Mouse (Mus musculus) embryonic facial prominence, embryonic 14.5 days (tissue): ENCODE results near the gene Mterf1b. TPM values are rescaled to one million over a fixed set of nuclear protein-coding genes. Genes with fewer than 3 reads are reported as not detected.
A peak's percentile ranks its signal among the peaks of the same experiment; 100 is the strongest.
"Not testable (repeated sequence)": the region's sequence is repeated elsewhere in the genome, so short reads cannot be mapped to it uniquely, and the experiment has no call there.

ENCODE experiments used
- ATAC-seq: fragments of 200-750 bp; cut with Nextera tagmentation; 2 replicates; pipeline ENCODE4 v1.8.0; 2017; ENCODE audit warnings: low read depth, moderate number of reproducible peaks, moderate TSS enrichment
- DNase-seq: peaks from one replicate; pipeline ENCODE4 v3.0.0-alpha.2; 2015; ENCODE audit warnings: low spot score
- H3K27ac ChIP-seq: fragments of 300-500 bp; sonication (generic); replicated peaks from 2 replicates; pipeline ENCODE4 v1.5.1; 2014; ENCODE audit warnings: low read depth, mild to moderate bottlenecking, low read length, moderate library complexity
- H3K27me3 ChIP-seq: fragments of 300-500 bp; sonication (generic); replicated peaks from 2 replicates; pipeline ENCODE4 v1.6.1; 2014; ENCODE audit warnings: low read length; ENCODE audit not compliant: control insufficient read depth, insufficient read depth
- H3K36me3 ChIP-seq: fragments of 300-500 bp; sonication (generic); 2 replicates; pipeline ENCODE4 v1.6.1; 2014; ENCODE audit warnings: low read length, mixed read lengths; ENCODE audit not compliant: control insufficient read depth, insufficient read depth
- H3K4me1 ChIP-seq: fragments of 300-500 bp; sonication (generic); 2 replicates; pipeline ENCODE4 v1.6.1; 2014; ENCODE audit warnings: antibody characterized with exemption, low read length; ENCODE audit not compliant: control insufficient read depth, insufficient read depth
- H3K4me2 ChIP-seq: fragments of 300-500 bp; sonication (generic); 2 replicates; pipeline ENCODE4 v1.6.1; 2014; ENCODE audit warnings: low read depth, mild to moderate bottlenecking, low read length, moderate library complexity, mixed read lengths
- H3K4me3 ChIP-seq: fragments of 300-500 bp; sonication (generic); 2 replicates; pipeline ENCODE4 v1.5.1; 2014; ENCODE audit warnings: low read depth, mild to moderate bottlenecking, low read length
- H3K9ac ChIP-seq: fragments of 300-500 bp; sonication (generic); 2 replicates; pipeline ENCODE4 v1.6.1; 2014; ENCODE audit warnings: low read depth, mild to moderate bottlenecking, low read length, moderate library complexity, mixed read lengths
- H3K9me3 ChIP-seq: fragments of 300-500 bp; sonication (generic); 2 replicates; pipeline ENCODE4 v1.6.1; 2016; ENCODE audit warnings: low read length; ENCODE audit not compliant: control insufficient read depth
- WGBS: fragments of 180-500 bp; shearing (Covaris S2); extraction: QIAGEN DNeasy Blood & Tissue Kit; methylation state at CpG from one replicate; pipeline ENCODE4 v1.1.7; 2014; 5-methylcytosine and 5-hydroxymethylcytosine counted together
- polyA plus RNA-seq: library from polyadenylated mRNA; unstranded; fragments of >200 nt; fragmentation: Nextera tagmentation; extraction: Ambion mirVana; gene quantifications from 2 replicates; pipeline ENCODE4 v1.2.1, GENCODE M21; 2014

Gene Mterf1b
- 2.1 and 2.2 TPM in 2 replicates for polyA plus RNA-seq

DNA sequence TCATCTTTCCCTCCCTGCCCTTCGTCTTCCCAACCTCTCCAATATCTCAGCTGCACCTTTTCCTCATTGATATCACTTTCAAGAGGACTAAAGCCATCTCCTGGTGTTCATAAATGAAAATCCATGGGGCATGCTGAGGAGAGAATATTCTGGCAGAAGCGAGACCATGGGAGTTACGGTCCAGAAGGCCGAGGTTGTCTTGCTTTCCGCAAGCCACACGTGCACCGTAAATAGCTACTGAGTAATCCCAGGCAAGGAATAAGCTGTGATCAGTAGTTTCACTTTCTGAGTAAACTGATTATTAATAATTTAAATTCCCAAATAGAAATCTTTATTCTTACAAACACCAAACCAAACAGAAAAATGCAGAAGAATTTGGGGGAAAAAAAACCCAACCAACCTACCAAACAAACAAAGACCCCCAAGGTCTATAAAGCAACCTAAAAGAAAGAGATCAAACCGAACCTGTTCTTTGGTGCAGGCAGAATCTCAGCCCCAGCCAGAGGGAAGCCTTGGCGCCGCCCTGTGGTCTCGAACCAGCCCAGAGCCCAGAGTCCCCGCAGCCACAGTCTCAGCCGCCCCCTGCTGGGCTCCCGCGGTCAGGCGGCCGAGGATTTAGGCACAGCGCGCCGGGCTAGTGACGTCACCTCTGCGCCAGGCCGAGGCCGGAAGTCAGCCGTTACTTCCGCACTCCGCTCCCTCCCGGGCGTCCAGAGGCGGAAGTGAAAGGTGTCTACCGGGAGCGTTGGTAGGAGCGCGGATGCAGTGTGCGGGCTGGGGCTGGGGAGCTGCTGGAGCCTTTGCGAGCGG, at the start of gene Mterf1b:
Gene Mterf1b (plus strand): TSS at position 697 of the 810 bp plus-strand sequence.
- not testable (repeated sequence) for H3K9me3 ChIP-seq, H3K27me3 ChIP-seq, H3K36me3 ChIP-seq, DNase-seq, H3K27ac ChIP-seq, H3K4me1 ChIP-seq
- H3K9ac ChIP-seq, result peak within 1 kb of the TSS; percentile 56
- WGBS, result 61% methylated on average over 11 of the region's 37 CpGs
- H3K4me2 ChIP-seq, result peak within 1 kb of the TSS; percentile 75
- peak within 1 kb of the TSS; percentile 45 for H3K4me3 ChIP-seq
- ATAC-seq, result peak; percentile 98

GRCm38 (mm10) chr5:4159418-4160071, 32.6 kb upstream of the Mterf1b start:
- H3K9me3 ChIP-seq, ATAC-seq, H3K4me2 ChIP-seq, DNase-seq, H3K4me3 ChIP-seq, H3K9ac ChIP-seq, H3K36me3 ChIP-seq, H3K4me1 ChIP-seq, H3K27me3 ChIP-seq, H3K27ac ChIP-seq: not testable (repeated sequence)
- WGBS, result 97% methylated on average over 3 of the region's 5 CpGs

GRCm38 (mm10) chr5:4161554-4161953, 30.6 kb upstream of the Mterf1b start:
- Histone ChIP-seq H3K27me3 (no peaks in the 10 kb centered on the region), H3K9me3 (no peaks in the 10 kb centered on the region), H3K27ac (no peak overlapping the region), H3K4me2 (no peak overlapping the region), H3K9ac (no peak overlapping the region), H3K4me3 (no peak overlapping the region), H3K36me3 (no peaks in the 10 kb centered on the region), H3K4me1 (no peaks in the 10 kb centered on the region)
- no peak for ATAC-seq
- no peak for DNase-seq
- WGBS, result 89% methylated on average over 3 of the region's 3 CpGs

- DNase-seq, result no peak
Measured at GRCm38 (mm10) chr5:4162461-4162860, 29.7 kb upstream of the Mterf1b start.

GRCm38 (mm10) chr5:4167813-4168529, 24.2 kb upstream of the Mterf1b start:
- DNase-seq, H3K9me3 ChIP-seq, H3K4me2 ChIP-seq, H3K9ac ChIP-seq, H3K36me3 ChIP-seq, H3K4me3 ChIP-seq, H3K27me3 ChIP-seq, H3K4me1 ChIP-seq, H3K27ac ChIP-seq, ATAC-seq: not testable (repeated sequence)
- WGBS, result 49% methylated on average over 6 of the region's 6 CpGs

More at GRCm38 (mm10) chr5:4162461-4162860, 29.7 kb upstream of the Mterf1b start:
- H3K4me1 ChIP-seq, result no peaks in the 10 kb centered on the region
- no peaks in the 10 kb centered on the region for H3K27me3 ChIP-seq
- H3K27ac ChIP-seq, result no peak overlapping the region
- WGBS, result 62% methylated on average over 7 of the region's 7 CpGs
- H3K36me3 ChIP-seq, result no peaks in the 10 kb centered on the region
- H3K4me3 ChIP-seq, result no peak overlapping the region
- no peak overlapping the region for H3K4me2 ChIP-seq
- no peak for ATAC-seq
- H3K9me3 ChIP-seq, result no peaks in the 10 kb centered on the region
- H3K9ac ChIP-seq, result no peak overlapping the region

DNA sequence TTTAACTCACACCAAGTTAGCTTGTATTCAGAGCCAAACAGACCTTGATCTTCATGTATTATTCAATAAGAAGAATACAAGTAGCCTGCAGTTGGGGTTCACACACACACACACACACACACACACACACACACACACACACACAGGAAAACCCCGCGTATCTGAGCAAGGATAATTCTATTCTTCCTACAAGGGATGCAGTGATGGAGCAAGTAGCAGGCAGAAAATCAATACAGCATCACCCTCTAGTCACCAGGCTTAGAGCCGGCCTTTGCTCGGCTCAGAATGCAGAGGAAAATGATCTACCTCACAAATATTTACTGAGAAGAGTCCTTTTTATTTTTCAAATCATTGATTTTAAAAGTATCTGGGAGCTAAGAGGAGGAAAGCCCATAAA, 23.6 kb upstream of the Mterf1b start:
- H3K4me3 ChIP-seq, DNase-seq, H3K4me2 ChIP-seq, ATAC-seq, H3K27ac ChIP-seq, H3K27me3 ChIP-seq, H3K9me3 ChIP-seq, H3K36me3 ChIP-seq, H3K4me1 ChIP-seq, H3K9ac ChIP-seq: not testable (repeated sequence)
- WGBS, result 69% methylated on average over 4 of the region's 4 CpGs

DNA sequence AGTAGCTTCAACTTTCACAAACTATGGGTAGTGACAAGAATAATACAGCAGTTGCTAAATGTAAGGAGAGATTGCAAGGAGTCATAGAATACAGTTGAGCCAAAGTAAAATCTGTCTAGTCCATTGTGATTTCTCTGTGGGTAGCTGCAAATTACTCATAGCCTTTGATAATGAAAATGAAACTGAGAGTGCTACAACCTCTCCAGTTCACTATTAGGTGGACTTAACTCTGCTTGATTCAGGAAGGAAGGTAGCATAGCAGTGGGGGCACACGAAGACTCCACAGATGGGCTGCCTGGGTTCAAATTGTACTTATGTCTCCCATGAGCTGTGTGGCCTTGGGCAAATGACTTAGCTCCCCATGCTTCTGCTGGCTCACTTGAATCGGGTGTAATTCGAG, 15.7 kb upstream of the Mterf1b start:
- not testable (repeated sequence) for H3K4me2 ChIP-seq, H3K4me1 ChIP-seq, H3K27ac ChIP-seq, H3K36me3 ChIP-seq, H3K9me3 ChIP-seq, H3K27me3 ChIP-seq, H3K4me3 ChIP-seq, ATAC-seq, H3K9ac ChIP-seq, DNase-seq
- WGBS, result 80% methylated on average over 3 of the region's 3 CpGs

GRCm38 (mm10) chr5:4179364-4179763, 12.8 kb upstream of the Mterf1b start:
- ATAC-seq (no peak), DNase-seq (no peak)
- 83% methylated on average over 6 of the region's 6 CpGs for WGBS
- H3K36me3 ChIP-seq, result no peaks in the 10 kb centered on the region
- no peaks in the 10 kb centered on the region for H3K27me3 ChIP-seq
- no peak overlapping the region for H3K4me3 ChIP-seq
- H3K9ac ChIP-seq, result no peak overlapping the region
- H3K4me2 ChIP-seq, result no peak overlapping the region
- no peaks in the 10 kb centered on the region for H3K9me3 ChIP-seq
- H3K4me1 ChIP-seq, result no peaks in the 10 kb centered on the region
- no peak overlapping the region for H3K27ac ChIP-seq
